Mouse (Mus musculus) ES-CJ7 (cell line): ENCODE measurements around the gene Sirt6.
A peak's percentile ranks its signal among the peaks of the same experiment; 100 is the strongest.

Experiments used
- DNase-seq: peaks from one replicate; pipeline ENCODE4 v3.0.0; 2011; ENCODE audit warnings: low read depth, low spot score

Sirt6 gene

DNA sequence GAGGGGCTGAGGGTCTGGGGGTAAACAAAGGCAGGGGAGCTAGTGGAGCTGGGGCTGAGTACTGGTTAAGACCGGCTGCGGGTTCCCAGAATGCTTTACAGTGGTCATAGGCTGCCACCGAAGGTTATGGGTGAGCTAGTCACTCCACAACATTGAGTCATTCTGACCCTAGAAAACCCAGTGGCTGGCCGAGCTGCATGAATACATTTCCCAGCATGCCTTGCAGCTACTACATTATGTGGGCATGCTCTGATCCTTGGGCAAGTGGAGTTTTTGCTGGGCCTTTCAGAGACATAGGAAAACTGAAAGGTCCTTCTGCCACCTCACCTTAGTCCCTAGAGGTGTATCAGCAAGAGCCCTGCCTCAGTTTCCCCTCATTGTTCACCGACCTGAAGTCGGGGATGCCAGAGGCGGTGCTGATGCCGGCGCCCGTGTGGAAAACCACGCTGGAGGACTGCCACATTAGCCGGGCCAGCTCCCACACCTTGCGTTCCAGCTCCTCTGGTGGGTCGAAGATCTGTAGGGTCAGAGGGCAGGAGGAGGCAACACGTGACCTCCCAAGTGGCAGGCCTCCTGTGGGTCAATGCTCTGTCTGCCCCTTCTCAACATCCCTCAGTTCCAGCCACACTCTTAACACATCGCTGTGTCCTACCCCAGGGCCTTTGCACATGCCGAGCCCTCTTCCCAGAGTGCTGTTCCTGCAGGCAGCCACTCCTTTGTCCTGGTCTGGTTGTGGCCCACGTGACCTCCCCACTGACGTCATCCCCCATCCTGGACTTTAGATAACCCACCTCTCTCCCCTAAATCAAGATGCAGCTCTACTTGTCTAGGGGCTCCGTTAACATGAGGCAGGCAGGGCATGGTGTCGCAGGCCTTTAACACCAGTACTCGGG lies 1.2 kb downstream of the Sirt6 start:
- DNase-seq: peak; percentile 71

DNA sequence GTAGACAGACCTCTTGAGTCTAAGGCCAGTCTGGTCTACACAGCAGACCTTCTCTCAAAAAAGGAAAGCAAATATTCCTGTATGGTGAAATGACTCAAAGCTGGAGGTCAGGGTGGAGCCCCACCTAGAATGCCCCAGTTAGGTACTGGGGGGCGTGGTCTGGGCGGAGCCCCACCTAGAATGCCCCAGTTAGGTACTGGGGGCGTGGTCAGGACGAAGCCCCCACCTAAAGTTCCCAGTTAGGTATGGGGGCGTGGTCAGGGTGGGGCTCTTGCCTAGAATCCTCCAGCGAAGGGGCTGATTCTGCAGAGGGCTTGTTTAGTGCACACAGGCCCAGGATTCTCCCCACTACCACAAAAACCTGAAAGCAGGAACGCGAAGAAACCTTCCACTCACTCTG lies 4.2 kb downstream of the Sirt6 start:
- DNase-seq: peak; percentile 92

DNA sequence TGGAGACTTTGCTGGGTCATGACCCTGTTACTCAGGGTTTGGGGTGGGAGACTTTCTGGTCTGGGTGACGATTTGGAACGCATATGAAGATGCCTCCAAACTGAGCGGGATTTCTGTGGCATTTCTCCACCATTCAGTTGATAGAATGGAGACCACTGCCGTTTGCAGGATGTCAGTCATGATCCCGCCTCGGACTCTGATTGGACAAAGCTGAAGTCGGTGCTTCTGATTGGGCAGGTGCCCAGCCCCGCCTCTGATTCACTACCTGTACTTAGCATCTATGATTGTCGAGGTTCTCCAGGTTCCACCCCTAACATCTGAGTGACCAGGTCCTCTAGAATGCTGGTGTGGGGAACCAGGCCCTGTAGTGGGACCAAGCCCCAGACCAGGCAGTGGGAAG lies 6.8 kb downstream of the Sirt6 start:
- DNase-seq: peak; percentile 69

DNA sequence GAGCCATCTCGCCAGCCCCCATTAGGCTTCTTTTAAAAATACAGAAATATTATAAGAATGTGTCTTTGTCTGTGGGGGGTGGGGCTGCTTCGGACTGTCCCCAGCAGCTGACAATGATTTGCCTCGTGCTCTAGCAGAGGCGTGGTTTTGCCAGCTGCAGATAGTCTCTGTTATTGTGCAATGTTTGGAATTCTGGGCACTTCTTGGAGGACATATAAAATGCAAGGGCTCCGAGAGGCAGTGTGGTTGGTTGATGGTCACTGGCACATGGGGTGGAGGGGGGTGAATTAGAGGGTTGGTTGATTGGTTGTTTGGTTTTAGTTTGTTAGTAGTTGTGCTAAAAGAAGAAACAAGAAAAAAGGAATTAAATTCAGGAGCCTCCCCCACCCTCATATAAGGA lies 7.6 kb downstream of the Sirt6 start:
- DNase-seq: no peak

DNA sequence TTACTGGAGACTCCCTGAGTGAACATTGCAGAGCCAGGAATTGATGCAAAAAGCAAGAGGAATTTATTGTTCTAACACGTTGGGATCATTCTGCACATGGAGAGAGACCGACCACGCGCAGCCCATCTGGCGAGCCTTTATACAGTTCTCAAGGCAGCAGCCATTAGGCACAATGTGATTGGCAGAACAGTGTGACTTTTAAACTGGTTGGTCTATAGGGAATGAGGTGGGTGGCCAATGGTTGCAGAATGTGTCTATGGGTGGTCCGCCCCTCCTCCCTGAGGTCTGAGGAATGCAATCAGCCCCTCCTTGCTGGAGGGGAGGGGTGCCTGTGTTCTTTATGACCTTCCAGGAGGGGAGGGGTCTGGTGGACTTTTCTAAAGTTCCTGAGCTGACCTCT lies 12.1 kb downstream of the Sirt6 start:
- DNase-seq: peak; percentile 93

DNA sequence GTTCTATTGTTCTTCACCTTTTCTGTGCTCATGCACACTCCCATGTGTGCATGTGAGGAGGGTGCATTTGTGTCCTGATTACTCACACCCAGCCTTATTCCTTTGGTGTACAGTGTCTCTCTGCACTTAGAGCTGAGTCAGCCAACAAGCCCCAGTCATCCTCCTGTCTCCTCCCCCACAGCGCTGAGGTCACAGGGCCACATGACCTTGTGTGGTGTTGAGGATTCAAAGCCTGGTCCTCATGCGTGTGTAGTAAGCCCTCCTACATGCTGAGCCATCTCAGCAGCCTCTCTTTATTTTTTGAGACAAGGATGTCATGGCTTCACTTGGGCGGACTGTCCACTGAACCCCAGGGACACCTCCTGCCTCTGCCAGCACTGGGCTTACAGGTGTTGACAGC lies 14.8 kb downstream of the Sirt6 start:
- DNase-seq: peak; percentile 65

DNA sequence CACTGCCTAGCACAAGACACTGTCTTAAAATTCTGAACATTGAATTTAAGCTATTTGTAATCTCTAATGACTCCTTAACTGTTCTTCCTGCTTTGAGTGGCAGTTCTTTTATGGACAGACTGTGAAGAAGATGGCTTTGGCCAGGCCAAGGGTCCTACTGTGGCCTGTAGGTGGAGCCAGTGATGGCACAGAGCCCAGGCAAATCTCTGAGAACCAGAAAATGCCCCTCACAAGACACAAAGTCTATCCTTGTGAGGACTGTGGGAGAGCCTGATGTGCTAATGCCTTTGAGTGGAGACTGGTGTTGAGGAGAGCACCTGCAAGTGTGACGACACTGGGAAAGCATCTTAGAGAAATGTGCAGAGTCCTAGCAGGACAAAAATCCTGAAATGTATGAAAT lies 19.3 kb downstream of the Sirt6 start:
- no peak for DNase-seq

DNA sequence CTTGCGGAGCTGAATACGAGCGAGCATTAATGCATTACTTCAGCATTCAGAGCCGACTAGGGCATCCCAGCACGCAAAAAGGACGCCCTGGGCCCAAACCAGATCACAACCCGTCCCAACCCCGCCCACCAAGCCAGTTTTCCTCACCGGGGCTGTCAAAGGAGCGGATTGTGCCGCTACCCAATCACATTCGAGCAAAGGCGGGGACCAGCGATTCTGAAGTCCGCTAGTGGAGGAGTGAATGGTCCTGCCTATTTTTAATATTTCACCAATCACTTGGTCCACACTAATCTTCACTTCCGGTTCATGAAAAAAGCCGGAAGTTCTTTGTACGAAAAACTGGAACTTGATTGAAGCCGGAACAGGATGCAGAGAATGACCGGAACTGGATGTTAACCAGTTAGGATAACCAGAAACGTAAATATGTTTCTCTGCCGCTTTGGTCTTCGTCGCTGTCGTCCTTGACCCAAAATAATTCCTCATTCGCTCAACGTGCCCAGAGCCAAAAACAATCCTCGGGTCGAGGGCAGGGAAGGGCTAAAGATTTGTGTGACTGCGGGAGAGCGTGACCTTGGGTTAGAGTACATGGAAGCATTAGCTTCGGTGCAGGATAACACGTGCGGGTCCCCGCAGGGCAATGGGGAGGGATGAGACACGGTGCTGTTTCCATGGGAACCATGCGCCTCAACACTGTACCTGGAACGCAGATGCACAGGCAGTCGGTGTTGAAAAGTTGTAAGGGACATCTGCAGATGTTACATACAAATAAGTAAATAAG lies 21.4 kb downstream of the Sirt6 start, which contains the start of gene BC025920:
BC025920 (plus strand) TSS at position 297 of the 778 bp plus-strand sequence.
- DNase-seq: peak; percentile 98

DNA sequence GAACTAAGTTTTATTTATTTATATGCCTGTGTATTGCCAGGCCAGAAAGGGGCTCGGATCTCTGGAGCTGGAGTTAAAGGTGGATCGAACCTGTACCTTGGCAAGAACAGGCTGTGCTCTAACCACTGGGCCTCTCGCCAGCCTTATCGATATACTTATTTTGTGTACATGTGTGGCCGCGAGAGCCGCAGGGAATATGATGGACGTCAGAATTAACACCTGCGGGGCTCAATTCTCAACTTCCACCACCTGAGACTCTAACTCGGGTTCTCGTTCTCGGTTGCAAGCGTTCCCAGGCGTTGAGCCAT lies 22.0 kb downstream of the Sirt6 start:
- no peak for DNase-seq

DNA sequence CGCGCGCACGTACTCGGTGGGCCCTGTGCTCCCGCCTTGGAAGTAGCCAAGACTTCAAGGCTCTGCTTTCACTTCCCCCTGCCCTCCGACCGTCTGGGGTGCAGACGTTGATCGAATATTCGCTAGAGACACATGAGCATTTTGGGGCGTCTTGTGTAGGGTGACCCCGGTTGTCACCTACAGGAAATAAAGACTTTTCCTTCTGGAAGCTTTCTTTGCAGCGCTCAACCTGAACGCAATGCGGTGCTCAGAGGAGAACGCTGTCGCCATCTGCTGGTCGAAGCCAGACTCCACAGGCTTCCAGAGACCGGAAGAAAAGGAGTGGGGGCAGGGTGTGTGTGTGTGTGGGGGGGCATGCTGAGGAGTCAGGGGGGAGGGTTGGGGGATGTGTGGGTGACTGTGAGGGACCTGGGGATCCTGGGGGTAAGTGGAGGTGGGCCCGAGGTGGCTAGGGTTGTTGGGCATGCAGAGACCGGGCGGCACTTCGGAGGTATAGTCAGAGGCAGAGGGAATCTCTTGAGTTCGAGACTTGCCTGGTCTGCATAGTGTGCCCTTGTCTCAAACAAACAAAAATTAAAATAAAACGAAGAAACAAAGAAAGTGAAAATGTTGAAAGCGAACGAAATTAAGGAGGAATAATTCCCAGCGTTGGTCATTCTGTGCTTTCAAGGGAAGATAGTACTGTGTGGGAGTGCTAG lies 22.5 kb downstream of the Sirt6 start:
- peak; percentile 89 for DNase-seq

DNA sequence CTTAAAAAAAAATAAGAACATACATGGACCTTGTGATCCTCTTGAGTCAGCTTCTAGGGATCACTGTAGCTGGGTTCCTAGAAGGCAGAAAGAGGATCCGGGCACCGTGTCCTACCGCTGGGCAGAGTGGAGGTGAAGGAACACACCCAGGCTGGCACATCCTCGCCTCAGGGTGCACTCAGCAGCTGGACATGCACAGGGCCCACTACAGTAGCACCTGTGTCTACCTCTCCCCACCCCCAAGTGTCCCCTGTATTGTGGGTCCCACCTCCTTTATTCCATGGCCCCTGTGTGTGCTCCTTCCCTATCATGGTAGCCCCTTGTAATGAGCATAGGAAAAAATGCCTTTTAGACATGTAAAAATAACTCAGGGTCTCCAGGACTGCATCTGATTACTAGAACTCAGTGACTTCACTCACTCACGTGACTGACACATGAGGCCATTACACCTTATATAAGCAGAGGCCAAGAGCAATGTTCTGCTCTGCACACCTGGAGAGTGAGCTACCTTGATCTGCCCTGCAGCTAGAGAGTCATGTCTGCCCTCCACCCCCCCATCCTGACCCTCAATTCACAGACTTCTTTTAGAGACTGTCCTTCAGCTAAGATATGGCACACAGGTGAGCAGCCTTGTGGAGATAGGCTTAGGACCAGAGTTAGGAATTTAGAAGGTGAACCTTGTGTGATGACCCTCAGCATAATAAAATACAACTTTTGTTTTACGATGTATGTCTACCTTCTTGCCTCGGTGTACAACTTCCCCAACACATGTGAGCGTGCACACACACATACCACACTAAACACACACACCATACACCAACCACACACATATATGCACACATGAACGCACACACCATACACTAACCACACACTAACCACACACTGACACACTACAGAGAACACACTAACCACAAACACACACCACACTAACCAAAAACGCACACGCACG lies 23.3 kb downstream of the Sirt6 start:
- no peak for DNase-seq

DNA sequence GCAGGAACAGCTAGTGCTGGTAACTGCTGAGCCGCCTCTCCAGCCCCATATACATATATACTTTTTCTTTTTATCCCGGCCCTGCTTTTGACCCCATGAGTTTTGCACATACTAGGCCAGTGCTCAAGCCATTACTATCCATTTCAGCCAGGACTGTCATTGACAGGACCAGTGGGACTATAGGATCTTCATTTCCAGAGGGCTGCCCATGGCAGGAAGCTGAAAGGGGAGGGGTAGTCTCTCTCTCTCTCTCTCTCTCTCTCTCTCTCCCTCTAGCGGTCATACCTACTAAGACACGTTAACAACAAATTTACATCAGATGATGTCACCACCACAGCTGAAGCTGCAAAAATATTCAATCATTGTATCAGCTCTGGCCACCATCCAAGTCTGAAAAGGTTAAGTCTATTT lies 24.9 kb downstream of the Sirt6 start:
- DNase-seq: peak; percentile 82

DNA sequence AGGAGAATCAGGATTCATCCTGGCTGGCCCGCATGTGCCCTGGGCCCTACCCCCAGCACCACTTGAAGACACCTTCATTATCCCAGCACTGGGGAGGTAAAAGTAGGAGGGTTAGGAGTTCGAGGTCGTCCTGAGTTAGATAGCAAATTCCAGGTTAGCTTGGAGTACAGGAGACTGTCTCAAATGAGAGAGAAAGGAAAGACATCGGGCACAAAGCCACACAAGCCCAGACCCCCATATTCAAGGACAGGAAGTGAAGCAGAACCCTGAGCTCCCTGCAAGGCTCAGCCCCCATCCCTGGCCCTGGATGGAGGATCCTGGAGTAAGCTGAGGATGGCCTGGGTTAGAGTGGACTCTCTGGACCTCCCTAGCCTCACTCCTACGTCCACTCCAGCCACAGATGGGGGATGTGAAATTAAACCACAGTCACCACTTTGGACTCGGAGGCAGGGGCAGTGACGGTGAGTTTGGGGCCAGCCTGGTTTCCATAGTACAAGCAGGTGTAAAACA lies 26.1 kb downstream of the Sirt6 start:
- no peak for DNase-seq

DNA sequence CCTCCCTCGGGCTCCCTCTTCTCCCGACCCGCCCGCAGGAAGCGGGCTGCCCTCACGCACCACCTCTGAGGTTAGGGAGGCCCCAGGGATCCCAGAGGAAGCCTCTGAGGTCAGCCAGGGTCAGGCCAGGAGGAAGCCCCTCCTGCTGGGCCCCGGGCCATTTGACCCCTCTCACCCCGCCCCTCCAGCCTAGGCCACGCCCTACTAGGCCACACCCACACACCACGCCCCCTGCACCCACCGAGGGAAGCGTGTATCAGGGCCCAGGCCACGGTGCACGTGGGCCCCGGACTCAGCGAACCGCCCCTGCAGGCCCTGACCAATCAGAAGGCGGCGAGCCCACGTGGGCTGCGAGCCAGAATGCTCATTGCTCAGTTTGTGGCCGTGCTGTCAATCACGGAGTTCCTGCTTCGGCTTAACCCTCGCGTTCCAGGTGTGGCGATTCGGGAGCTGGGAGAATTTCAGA lies 26.8 kb downstream of the Sirt6 start, which contains the start of gene Tle6:
Tle6 (minus strand) TSS at position 336 of the 466 bp plus-strand sequence.
- DNase-seq: peak; percentile 99

DNA sequence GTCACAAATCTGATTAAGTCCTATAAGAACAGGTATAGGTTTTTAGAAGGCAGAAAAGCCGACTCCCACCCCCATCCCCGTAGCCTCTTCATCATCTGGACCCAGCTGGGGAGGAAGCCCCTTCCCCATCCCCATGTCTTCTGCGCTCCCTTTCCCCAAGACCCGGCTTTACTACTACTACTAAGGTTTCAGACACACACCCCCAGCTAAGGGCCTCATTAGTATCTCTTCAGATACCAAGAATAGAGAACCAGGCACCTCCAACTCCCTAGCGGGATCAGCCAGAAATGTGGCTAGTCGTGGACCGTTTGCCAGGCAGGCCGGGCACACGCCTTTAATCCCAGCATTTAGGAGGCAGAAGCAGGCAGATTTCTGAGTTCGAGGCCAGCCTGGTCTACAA lies 27.5 kb downstream of the Sirt6 start:
- DNase-seq: no peak

DNA sequence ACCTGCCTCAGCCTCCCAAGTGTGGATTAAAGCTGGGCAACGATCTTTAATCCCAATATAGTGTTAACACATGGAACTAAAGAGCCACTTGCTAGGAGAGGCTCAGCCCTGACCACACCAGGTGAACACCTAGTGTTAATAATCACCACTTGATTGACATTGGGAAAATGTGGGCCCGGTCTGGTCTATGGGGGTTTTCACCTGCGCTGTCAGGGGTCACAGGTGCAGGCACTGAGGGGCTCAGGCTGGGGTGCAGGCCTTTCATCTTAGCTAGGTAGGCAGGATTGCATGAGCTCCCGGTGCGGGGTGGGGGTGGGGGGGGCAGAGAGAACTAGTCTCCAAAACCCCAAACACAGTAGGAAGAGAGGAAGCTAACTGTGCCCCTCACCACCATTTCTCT lies 28.0 kb downstream of the Sirt6 start:
- no peak for DNase-seq

DNA sequence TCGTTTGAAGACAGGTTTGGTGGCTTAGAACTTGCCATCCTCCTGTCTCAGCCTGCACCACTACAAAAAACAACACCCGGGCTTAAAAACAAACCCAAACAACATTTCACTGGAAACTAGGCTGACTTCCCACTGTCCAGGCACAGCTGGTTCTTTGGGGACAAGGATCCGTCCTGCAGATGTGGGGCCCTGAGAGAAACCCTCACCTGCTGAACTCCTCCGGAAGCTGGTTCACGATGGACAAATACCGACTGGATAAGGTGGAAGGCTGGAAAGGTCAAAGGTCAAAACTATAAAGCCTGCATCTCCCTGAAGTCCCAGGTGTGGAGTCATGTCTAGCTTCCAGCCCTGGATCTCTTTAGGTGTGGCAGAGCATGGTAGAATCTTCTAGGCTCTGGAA lies 28.7 kb downstream of the Sirt6 start:
- no peak for DNase-seq

DNA sequence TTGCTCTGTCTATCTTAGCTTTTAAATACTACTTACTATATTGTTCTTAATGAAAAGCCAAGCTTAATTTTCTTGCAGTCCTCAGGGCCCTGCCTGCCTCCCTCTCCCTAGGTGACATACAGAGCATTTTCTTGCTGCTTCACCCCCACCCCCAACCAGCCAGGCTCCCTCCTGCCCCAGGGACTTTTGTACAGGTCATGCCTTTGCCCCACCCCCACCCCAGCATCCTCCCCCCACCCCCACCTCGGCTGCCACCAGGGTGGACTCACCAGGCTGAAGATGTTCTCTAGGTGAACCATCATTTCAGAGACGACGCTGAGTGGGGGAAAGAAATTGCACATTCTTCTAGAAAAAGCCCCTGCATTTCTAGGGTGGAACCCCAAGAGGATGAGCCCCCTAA lies 29.3 kb downstream of the Sirt6 start:
- DNase-seq: no peak

DNA sequence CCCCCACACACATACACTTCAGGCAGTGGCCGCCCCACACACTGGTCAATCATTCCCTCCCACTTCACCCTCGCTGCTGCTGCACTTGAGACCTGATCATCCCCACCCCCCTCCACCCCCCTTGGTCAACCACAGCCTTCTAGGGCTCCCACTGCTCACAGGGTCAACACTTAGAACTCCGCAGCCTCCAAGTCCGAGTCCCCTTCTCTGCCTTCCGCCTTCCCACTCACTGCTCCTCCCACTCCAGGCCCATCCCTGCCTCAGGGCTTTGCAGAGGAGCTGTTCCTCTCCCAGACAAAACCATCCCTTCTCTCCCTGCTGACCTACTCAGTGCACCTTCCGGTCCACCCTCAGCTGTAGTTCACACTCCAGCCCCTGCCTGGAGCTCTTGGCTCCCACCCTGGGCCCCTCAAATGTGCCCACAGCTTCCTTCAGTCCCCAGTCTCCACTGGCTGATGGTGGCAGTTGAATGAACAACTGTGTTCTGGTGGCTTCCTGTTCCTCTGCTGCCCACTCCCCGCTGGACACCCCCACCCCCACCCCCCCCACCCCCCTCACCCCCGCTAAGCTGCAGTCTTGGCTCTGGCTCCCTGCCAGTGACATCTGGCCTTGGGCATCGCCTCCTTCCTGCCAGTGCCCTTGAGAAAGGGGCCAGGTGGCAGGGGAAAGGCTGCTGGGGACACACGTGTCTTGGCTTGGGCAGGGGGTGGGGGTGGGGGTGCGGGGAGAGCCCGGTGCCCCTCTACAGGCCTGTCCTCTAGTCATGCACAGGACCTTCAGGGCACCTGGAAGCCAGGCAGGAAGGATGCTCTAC lies 30.3 kb downstream of the Sirt6 start:
- DNase-seq: peak; percentile 64

DNA sequence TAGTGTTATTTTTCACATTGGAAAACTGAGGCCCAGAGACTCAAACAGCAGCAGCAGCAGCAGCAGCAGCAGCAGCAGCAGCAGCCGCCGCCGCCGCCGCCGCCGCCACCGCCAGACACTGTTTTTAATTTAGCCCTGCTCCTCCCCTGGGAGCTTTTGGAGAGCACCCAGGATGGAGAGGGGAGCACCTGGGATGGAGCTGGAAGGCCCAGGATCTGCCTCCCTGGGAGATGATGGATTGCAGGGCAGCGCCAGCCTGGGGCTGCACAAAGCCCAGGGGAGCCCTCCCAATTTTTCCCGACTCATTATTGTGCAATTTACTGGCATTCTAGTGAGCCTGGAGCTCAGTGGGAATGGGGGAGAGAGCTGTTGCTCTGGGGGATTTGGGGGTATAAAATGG lies 31.0 kb downstream of the Sirt6 start:
- no peak for DNase-seq
